Mouse (Mus musculus) stomach, adult 2 months (tissue): Measurements from ENCODE around the gene CT030661.1. TPM values are rescaled to one million over a fixed set of nuclear protein-coding genes. Genes with fewer than 3 reads are reported as not detected.

Experiments
- polyA plus RNA-seq: library from polyadenylated mRNA; depleted of rRNA; stranded (reverse); fragments of >200 nt; gene quantifications from 2 replicates; pipeline ENCODE4 v1.2.3, GENCODE M21; 2012; rRNA removed

Gene CT030661.1
- 0.03 and 0.05 TPM in 2 replicates for polyA plus RNA-seq

GRCm38 (mm10) chr17:22314730-22315226 lies at the start of gene CT030661.1:
Gene CT030661.1 (minus strand): TSS chr17:22314837.

GRCm38 (mm10) chr17:22361101-22361781 lies 46.6 kb upstream of the CT030661.1 start, which contains the start of the genes Zfp944 and Zfp758:
Gene Zfp944 (minus strand): TSS chr17:22361400.
Gene Zfp758 (plus strand): TSS chr17:22361453.

Other genes starting within 250 kb of the CT030661.1 start
- 0.05 TPM in 1 of 2 replicates, not detected in the other for gene Zfp947, start 148.6 kb downstream of the CT030661.1 start, polyA plus RNA-seq
- gene Zfp994, start 89.2 kb downstream of the CT030661.1 start, polyA plus RNA-seq, result 0.01 and 0.02 TPM in 2 replicates
- gene Zfp944, start 46.6 kb upstream of the CT030661.1 start, polyA plus RNA-seq, result 0.87 and 0.99 TPM in 2 replicates
- gene Zfp758, start 46.6 kb upstream of the CT030661.1 start, polyA plus RNA-seq, result 0.15 and 0.30 TPM in 2 replicates
- gene Zfp946, start 109.4 kb upstream of the CT030661.1 start, polyA plus RNA-seq, result 0.67 and 1.0 TPM in 2 replicates